Mouse (Mus musculus) Patski (cell line): ENCODE data around the gene 4930568D16Rik. TPM values are rescaled to one million over a fixed set of nuclear protein-coding genes. Genes with fewer than 3 reads are reported as not detected.
A peak's percentile ranks its signal among the peaks of the same experiment; 100 is the strongest.

ENCODE experiments used
- ATAC-seq: fragments of 100-300 bp; one replicate; pipeline ENCODE4 v1.8.0; 2021
- CTCF ChIA-PET: fragments of 350-600 bp; sonication (Branson Sonifier 250); formaldehyde crosslinking; loops from one replicate; lab custom pipeline; 2022; ENCODE audit warnings: inconsistent platforms; lab: Charles Lee
- POLR2A ChIA-PET: fragments of 350-600 bp; sonication (Branson Sonifier 250); formaldehyde crosslinking; loops from one replicate; lab custom pipeline; 2022; ENCODE audit warnings: antibody characterized with exemption, inconsistent platforms; lab: Charles Lee
- DNase-seq: peaks from one replicate; pipeline ENCODE4 v3.0.0-alpha.2; 2011; ENCODE audit warnings: low read depth, low spot score
- H3K27me3 ChIP-seq: fragments of 371-371 bp; one replicate; pipeline ENCODE4 v1.5.1; 2021
- CTCF ChIP-seq: fragments of 100-300 bp; IDR thresholded peaks from one replicate; pipeline ENCODE4 v1.5.1; 2021
- in situ Hi-C: fragments of 300-500 bp; cut with MboI; formaldehyde crosslinking; loops from 3 replicates; pipeline ENCODE4 v1.11.1; 2018; ENCODE audit warnings: low pct_unique_long_range_greater_than_20kb, mixed read lengths
- polyA plus RNA-seq: library from polyadenylated mRNA; unstranded; gene quantifications from one replicate; pipeline ENCODE4 v1.2.3, GENCODE M21; 2021

4930568D16Rik gene
- polyA plus RNA-seq: not detected

DNA sequence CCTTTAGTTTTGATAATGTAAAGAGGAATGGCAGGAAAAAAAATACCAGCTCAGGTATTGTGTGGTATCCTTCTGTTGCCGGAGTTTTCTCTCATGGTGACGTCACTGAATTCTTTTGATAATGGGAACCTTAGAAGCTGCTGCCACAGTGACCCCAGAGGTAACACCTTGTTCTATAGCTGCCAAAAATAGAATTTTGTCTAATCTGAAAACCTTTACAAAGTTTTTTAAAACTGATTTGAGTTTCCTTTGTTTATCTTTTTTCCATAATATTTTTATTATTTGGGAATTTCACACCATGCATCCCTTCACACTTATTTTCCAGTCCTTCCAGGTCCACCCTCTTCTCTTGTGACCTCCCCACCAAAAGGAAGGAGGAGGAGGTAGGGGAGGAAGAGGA is at the start of gene 4930568D16Rik:
Gene 4930568D16Rik (minus strand): TSS at position 101 of the 400 bp plus-strand sequence.
- no peak for ATAC-seq
- no peak for TF ChIP-seq CTCF
- in situ Hi-C loops: loop anchor here (10.0 to 25.0 kb wide), 2 partner anchors 153 to 330 kb away; no protein-coding TSS in a partner anchor
- H3K27me3 ChIP-seq: peaks cover 4% of the 10 kb centered on the region
- ChIA-PET POLR2A (no interaction called here), CTCF (no interaction called here)
- DNase-seq: no peak

DNA sequence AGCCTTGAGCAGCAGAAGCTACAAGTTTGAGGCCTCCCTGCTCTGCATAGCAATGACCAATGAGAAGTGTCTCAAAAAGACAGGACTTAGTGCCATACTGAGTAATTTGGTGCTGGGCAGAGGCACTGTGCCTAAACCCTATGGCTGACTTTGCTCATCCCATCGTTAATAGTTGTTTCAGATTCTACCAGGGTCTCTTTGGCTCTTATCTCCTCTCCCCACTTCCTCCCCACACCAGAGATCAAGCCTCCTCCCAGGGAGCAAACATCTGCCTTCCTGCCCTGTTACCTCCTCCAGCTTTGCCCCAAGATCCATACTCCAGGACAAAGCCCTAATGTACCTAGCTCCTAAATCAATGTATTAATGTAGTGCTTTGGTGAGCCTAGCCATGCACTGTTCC is 49.7 kb upstream of the 4930568D16Rik start:
- DNase-seq (no peak), ATAC-seq (no peak)
- ChIA-PET CTCF (no interaction called here), POLR2A (interaction anchor here (0.7 kb wide), 1 partner anchor 72 kb away, joined by 3 read pairs; no protein-coding TSS in a partner anchor)
- no peak for TF ChIP-seq CTCF
- in situ Hi-C loops: no loop called here
- H3K27me3 ChIP-seq: no peaks in the 10 kb centered on the region

DNA sequence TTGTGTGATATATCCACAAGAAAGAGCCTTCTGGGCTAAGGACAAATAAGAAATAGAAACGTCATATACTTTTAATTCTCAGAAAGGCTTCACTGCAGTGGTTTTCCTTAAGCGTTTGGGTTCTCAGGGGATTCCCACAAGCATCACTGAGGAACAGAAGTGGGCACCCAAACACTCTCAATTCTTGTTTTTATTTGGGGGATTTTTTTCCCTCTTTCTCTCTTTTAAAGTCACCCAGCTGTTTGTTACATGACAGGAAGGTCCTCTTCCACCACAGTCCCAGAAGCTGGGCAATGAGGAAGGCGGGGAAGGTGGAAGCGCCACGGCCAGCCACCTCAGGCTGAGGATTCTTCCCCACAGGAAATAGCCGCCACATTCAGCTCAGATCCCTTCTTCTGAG is 48.9 kb upstream of the 4930568D16Rik start:
- ATAC-seq: no peak
- POLR2A ChIA-PET: no interaction called here
- in situ Hi-C loops: no loop called here
- TF ChIP-seq CTCF: no peak
- no peaks in the 10 kb centered on the region for H3K27me3 ChIP-seq
- DNase-seq: no peak
- CTCF ChIA-PET: interaction anchor here (1.1 kb wide), 1 partner anchor 18 kb away, joined by 3 read pairs; no protein-coding TSS in a partner anchor

DNA sequence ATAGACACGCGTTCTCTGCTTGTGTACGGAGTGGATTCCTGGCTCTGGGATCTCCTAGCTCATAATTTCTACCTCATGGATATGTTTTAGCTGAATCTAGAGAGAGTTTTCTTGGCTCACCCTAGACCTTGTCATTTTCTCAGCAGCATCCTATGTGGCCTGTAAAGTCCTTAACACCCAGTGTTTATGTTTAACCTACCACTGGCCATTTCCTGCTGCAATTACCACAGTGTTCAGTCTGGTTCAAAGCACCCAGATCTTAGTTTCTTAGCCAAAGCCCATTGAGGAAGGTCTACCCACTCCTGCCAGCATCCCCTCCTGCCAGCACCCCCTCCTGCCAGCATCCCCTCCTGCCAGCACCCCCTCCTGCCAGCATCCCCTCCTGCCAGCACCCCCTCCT is 45.3 kb upstream of the 4930568D16Rik start:
- DNase-seq (no peak), ATAC-seq (no peak)
- H3K27me3 ChIP-seq: no peaks in the 10 kb centered on the region
- in situ Hi-C loops: no loop called here
- no peak for TF ChIP-seq CTCF
- ChIA-PET CTCF (no interaction called here), POLR2A (no interaction called here)

DNA sequence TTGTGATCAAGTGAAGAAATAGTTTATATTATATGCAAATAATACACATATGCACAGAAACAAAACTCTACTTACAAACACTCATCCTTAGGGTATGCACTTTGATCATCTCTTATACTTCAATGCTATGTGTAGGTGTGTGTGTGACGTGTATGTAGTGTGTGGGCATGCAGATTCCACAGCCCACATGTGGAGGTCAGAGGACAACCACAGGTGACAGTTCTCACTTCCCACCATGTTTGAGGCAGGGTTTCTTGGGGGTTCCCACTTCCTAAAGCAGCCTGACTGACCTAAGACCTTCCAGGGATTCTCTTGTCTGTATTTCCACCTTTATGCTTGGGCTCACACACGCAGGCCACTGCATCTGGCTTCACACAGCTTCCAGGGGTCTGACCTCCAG is 44.7 kb upstream of the 4930568D16Rik start:
- TF ChIP-seq CTCF: no peak
- in situ Hi-C loops: no loop called here
- H3K27me3 ChIP-seq: no peaks in the 10 kb centered on the region
- DNase-seq (no peak), ATAC-seq (no peak)
- CTCF ChIA-PET: no interaction called here
- POLR2A ChIA-PET: no interaction called here

DNA sequence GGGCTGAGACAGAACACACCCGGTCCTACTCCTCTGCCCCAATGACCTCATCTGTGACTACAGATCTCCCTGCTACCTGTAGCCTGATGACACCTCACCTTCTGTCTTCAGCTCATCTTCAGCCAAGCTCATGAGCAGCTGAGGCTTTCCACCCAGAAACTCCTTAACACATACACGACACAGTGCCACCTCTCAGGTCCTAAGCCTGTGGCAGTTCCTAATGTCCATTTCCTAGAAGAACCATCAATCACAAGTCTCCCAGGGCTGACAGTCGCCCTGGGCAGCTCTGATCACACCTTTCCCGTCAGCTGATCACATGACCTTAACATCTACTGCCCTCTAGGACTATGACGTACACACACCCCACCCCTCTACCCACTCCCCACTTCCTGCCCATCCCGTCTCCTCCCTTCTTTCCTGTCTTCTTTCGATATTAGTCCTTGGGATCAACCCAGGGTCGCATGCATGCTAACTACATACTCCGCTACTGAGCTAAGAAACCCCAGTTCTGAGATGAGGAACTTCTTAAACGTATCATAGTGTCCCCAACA is 44.2 kb upstream of the 4930568D16Rik start:
- CTCF ChIA-PET: interaction anchor here (1.0 to 1.8 kb wide), 2 partner anchors 8 to 14 kb away, joined by 4 to 6 read pairs; partner anchors contain the start of gene 4930402F06Rik
- ATAC-seq (no peak), DNase-seq (no peak)
- in situ Hi-C loops: no loop called here
- POLR2A ChIA-PET: no interaction called here
- no peaks in the 10 kb centered on the region for H3K27me3 ChIP-seq
- no peak for TF ChIP-seq CTCF

DNA sequence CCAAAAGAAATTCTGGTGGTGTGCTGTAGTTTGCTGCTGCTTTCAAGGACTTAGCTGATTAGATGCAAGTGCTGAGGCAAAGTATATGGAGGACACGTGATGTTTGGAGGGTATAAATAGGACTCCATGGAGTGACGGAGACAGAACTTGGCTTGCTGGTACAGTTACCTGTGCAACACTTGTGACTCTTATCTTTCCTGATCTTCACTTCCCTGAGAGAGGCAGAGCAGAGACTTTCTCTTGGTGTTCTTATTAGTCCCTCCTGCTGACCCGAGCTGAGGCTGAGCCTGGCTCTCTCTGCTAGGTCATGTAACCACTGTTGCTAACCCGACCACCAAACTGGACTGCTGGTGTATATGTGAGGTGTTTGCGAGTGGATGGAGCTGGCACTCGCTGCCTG is 41.9 kb upstream of the 4930568D16Rik start:
- TF ChIP-seq CTCF: no peak
- ATAC-seq: no peak
- ChIA-PET POLR2A (no interaction called here), CTCF (no interaction called here)
- DNase-seq: no peak
- H3K27me3 ChIP-seq: no peaks in the 10 kb centered on the region
- in situ Hi-C loops: no loop called here

DNA sequence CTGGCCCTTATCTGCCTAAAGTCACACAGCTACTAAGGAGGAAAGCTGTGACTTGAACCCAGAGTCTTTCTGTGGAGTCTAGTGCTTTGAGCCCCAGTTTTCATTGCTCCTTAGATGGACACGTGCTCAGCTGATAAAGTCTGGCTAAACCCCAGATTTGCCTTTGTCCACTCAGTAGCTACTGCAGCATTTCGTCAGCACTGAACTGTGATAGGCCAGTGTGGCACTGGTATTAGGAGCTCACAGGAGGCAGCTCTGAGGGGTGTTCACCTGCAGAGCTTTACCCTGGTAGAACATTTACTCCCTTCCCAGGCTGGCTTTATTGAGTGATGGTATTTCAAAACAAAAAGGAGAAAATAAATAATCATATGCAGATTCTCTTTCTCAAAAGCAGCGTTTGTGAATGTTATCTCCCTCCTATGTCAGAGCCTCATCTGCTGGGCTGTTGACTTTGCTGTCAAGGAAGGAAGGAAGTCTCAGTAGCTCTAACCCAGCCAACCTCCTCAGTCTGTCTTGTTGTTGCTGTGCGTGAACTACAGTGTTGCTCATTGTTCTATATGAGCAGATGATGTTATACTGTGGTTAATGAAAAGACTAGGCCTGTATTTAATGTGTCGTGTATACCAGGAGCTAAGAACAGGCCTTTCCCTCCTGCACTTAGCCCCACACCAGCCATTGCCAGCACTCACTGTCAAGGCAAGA is 41.0 kb upstream of the 4930568D16Rik start:
- DNase-seq: no peak
- TF ChIP-seq CTCF: no peak
- no peaks in the 10 kb centered on the region for H3K27me3 ChIP-seq
- POLR2A ChIA-PET: interaction anchor here (0.6 kb wide), 1 partner anchor 26 kb away, joined by 4 read pairs; no protein-coding TSS in a partner anchor
- CTCF ChIA-PET: no interaction called here
- ATAC-seq: no peak
- in situ Hi-C loops: no loop called here

DNA sequence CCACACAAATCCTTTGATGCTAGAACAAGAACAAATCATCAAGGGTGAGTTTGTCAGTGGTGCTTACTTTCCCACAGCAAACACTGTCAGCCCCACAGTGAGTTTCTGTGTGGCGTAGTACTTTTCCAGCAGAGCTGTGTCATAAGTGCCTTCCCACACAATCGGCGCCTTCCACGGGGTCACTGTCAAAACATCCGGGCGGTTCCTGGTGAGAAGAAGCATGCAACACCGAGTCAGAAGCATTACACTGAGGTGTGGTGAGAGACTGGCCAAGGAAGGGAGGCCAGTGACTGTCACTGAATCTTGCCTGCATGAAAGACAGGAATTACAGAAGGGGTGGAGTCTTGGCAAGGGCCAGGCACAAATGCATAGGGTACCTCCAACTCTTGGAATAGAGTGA is 40.3 kb upstream of the 4930568D16Rik start:
- ATAC-seq (peak; percentile 87), DNase-seq (no peak)
- H3K27me3 ChIP-seq: no peaks in the 10 kb centered on the region
- in situ Hi-C loops: no loop called here
- POLR2A ChIA-PET: no interaction called here
- CTCF ChIA-PET: no interaction called here
- TF ChIP-seq CTCF: no peak

DNA sequence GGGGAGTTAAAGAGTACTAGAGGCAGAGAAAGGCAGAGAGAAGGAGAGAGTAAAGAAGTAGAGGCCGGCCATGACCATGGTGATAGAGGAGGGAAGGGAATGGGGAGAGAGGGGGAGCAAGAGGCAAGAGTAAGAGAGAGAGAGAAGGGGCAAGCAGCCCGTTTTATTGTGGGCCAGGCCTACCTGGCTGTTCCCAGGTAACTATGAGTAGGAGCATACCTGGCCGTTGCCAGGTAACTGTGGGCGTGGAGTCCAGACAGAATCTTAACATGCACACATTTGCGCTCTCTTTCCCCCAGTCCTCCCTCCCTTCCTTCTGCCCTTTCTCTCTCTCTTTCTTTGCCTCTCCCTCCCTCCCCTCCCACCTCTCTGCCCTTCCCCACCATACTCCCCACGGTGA is 39.7 kb upstream of the 4930568D16Rik start:
- ATAC-seq (no peak), DNase-seq (no peak)
- TF ChIP-seq CTCF: no peak
- in situ Hi-C loops: no loop called here
- CTCF ChIA-PET: no interaction called here
- POLR2A ChIA-PET: no interaction called here
- no peaks in the 10 kb centered on the region for H3K27me3 ChIP-seq

DNA sequence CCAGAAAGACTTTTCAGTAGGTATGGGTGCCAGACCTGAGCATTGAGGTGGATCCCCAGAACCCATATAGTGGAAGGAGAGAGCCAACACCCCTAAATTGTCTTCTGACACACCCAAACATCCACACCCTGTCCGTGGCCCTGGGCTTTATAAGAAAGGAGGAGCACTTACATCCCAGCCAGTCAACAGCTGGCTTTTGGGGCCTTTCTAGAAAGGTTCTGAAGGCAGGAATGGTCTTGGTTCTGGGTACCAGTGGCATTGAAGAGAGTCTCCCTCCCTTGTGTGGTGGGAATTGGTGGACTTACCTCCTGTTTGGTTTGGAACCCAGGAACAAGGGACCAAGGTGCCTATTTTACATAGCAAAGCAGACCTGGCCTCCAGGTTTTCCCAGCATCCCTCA is 39.1 kb upstream of the 4930568D16Rik start:
- no peak for DNase-seq
- no peak for ATAC-seq
- ChIA-PET POLR2A (no interaction called here), CTCF (no interaction called here)
- in situ Hi-C loops: no loop called here
- no peak for TF ChIP-seq CTCF
- H3K27me3 ChIP-seq: no peaks in the 10 kb centered on the region
